Mouse (Mus musculus): ENCODE results near the gene Sppl2c.

GRCm38 (mm10) chr11:104230066-104230778, 44.1 kb downstream of the Sppl2c start:
- TF ChIP-seq CTCF (IDR thresholded peaks at IDR 0.05; ENCODE audit: low read depth) (no peak), EP300 (IDR thresholded peaks at IDR 0.05; ENCODE audit: low read depth) (no peak)

Measured in liver, embryonic 14.5 days (tissue).